Comparison of ENCODE assay signal across 8 mouse cellular contexts in the genomic region with DNA sequence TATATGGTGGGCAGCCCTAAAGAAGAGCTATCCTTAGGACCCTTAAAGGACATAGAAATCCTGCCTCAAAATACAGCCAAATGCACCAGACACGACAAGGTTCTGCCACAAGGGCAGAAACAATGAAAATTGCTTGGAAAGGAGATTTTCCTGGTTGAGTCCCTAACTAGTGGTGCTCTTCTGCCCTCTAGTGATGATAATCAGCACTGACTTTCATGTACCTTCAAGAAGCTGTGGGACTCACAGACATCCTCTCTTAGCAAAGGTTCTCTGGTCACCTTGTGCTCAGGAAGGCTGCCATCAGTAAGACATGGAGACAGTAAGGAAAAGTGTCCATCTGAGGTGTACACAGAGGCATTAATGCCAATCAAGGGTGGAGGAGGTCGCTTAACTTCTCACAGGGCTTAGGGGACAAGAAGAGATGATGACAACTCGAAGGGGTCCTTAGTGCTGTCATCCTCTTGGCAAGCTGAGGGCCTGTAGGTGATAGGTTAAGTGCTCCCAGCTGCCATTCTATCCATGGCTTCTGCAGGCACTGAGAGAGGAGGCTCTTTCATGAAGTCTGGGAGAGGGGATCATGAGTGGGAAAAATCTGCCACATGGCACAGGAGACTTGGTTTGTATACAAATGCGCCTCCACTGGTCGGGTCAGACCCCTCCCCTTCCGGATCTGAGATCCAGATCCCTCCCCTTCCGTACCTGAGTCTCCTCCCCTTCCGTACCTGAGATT.
DNase-seq lines count a peak whose midpoint lies in the region; ATAC-seq and TF ChIP-seq lines count a peak whose summit lies in the region.

No protein-coding gene starts in this region.

- H3K27ac ChIP-seq in liver, adult 2 months (replicated peaks; ENCODE audit: insufficient read depth, low read depth, low read length): no peak overlapping the region
- no peak overlapping the region for H3K27ac ChIP-seq in liver, embryonic 12.5 days
- no peak overlapping the region for H3K27ac ChIP-seq in intestine, embryonic 16.5 days (ENCODE audit: low read length)
- no peak overlapping the region for H3K27ac ChIP-seq in stomach, embryonic 16.5 days (ENCODE audit: low read length)

- no peak for ATAC-seq in liver, embryonic 12.5 days
- peak; percentile 55 for ATAC-seq in intestine, embryonic 16.5 days
- 0 out of 2 replicates have a peak, but pooled peaks have one; percentile 34 for ATAC-seq in stomach, embryonic 16.5 days (ENCODE audit: insufficient read depth, low FRiP score)
- ATAC-seq in erythroblast, adult 5-6 weeks (replicated peaks; ENCODE audit: low FRiP score, poor library complexity, severe bottlenecking): no peak

- H3K4me2 ChIP-seq in liver, embryonic 12.5 days: no peak overlapping the region
- no peak overlapping the region for H3K4me2 ChIP-seq in intestine, embryonic 16.5 days (ENCODE audit: low read depth, low read length)
- H3K4me2 ChIP-seq in stomach, embryonic 16.5 days (ENCODE audit: low read depth, low read length): no peak overlapping the region

- H3K79me2 ChIP-seq in liver, adult 2 months (ENCODE audit: control insufficient read depth, insufficient read depth, low read length): no peaks in the 10 kb centered on the region

- 47% methylated on average over 8 of the region's 8 CpGs for WGBS in liver, adult 2 months
- 56% methylated on average over 8 of the region's 8 CpGs for WGBS in liver, embryonic 12.5 days (ENCODE audit: insufficient replicate concordance)
- WGBS in intestine, embryonic 16.5 days: 52% methylated on average over 8 of the region's 8 CpGs
- 48% methylated on average over 8 of the region's 8 CpGs for WGBS in stomach, embryonic 16.5 days

- no peak overlapping the region for H3K9ac ChIP-seq in liver, adult 2 months (ENCODE audit: low read depth, low read length)
- no peak overlapping the region for H3K9ac ChIP-seq in liver, embryonic 12.5 days
- no peak overlapping the region for H3K9ac ChIP-seq in intestine, embryonic 16.5 days (ENCODE audit: low read depth, low read length)
- 0 out of 2 replicates have a peak overlapping the region, but pooled peaks have one; percentile 4 for H3K9ac ChIP-seq in stomach, embryonic 16.5 days (ENCODE audit: low read length)

- no peaks in the 10 kb centered on the region for H3K4me1 ChIP-seq in liver, adult 2 months (ENCODE audit: control insufficient read depth, insufficient read depth, low read length)
- H3K4me1 ChIP-seq in liver, embryonic 12.5 days: no peaks in the 10 kb centered on the region
- peaks cover 4% of the 10 kb centered on the region; the same call in 1 of the 2 replicates for H3K4me1 ChIP-seq in intestine, embryonic 16.5 days (ENCODE audit: control insufficient read depth, insufficient read depth, low read length)
- no peaks in the 10 kb centered on the region for H3K4me1 ChIP-seq in stomach, embryonic 16.5 days (ENCODE audit: control insufficient read depth, insufficient read depth, low read length)

- no peaks in the 10 kb centered on the region for H3K9me3 ChIP-seq in liver, embryonic 12.5 days (replicated peaks)
- H3K9me3 ChIP-seq in intestine, embryonic 16.5 days (ENCODE audit: control insufficient read depth, low read length): no peaks in the 10 kb centered on the region
- H3K9me3 ChIP-seq in stomach, embryonic 16.5 days (replicated peaks; ENCODE audit: control insufficient read depth, low read length): no peaks in the 10 kb centered on the region

- peak; percentile 24 for DNase-seq in liver, adult 2 months (ENCODE audit: extremely low read depth, low read depth, low spot score)
- DNase-seq in ZHBTc4 (ENCODE audit: low read depth, low spot score): peak; percentile 75
- DNase-seq in fibroblast of lung, adult 2 months (ENCODE audit: low read depth): peak; percentile 56
- DNase-seq in lung, postnatal 36 days: peak; percentile 67

- no peaks in the 10 kb centered on the region for H3K27me3 ChIP-seq in liver, adult 2 months (ENCODE audit: control insufficient read depth, insufficient read depth, low read length)
- no peaks in the 10 kb centered on the region for H3K27me3 ChIP-seq in liver, embryonic 12.5 days (replicated peaks)
- no peaks in the 10 kb centered on the region for H3K27me3 ChIP-seq in intestine, embryonic 16.5 days (replicated peaks; ENCODE audit: control insufficient read depth, insufficient read depth, low read length)
- H3K27me3 ChIP-seq in stomach, embryonic 16.5 days (ENCODE audit: control insufficient read depth, insufficient read depth, low read length): no peaks in the 10 kb centered on the region

- TF ChIP-seq CTCF in liver, adult 2 months (IDR thresholded peaks at IDR 0.05; ENCODE audit: low read depth, low read length): peak; percentile 34

- H3K4me3 ChIP-seq in liver, adult 2 months (ENCODE audit: insufficient read depth, low read depth, low read length): no peak overlapping the region
- no peak overlapping the region for H3K4me3 ChIP-seq in liver, embryonic 12.5 days
- H3K4me3 ChIP-seq in intestine, embryonic 16.5 days (ENCODE audit: low read length): no peak overlapping the region
- H3K4me3 ChIP-seq in stomach, embryonic 16.5 days (replicated peaks; ENCODE audit: low read length): no peak overlapping the region

- no peak for TF ChIP-seq POLR2A in liver, adult 2 months (IDR thresholded peaks at IDR 0.05; ENCODE audit: extremely low read depth, insufficient read depth, low read length)

- no peaks in the 10 kb centered on the region for H3K36me3 ChIP-seq in liver, adult 2 months (ENCODE audit: control insufficient read depth, insufficient read depth, low read length)
- H3K36me3 ChIP-seq in liver, embryonic 12.5 days: no peaks in the 10 kb centered on the region
- H3K36me3 ChIP-seq in intestine, embryonic 16.5 days (ENCODE audit: control insufficient read depth, insufficient read depth, low read length): no peaks in the 10 kb centered on the region
- no peaks in the 10 kb centered on the region for H3K36me3 ChIP-seq in stomach, embryonic 16.5 days (ENCODE audit: control insufficient read depth, insufficient read depth, low read length)

Comparison
In these comparisons a context has a peak if more than half of its experiments do, and no peak if none do; other contexts are left out.
1. DNase-seq: peak in every context shown above with its lines; median percentile 75 in ZHBTc4; 67 in lung, postnatal 36 days; 56 in fibroblast of lung, adult 2 months; 24 in liver, adult 2 months.
2. ATAC-seq: peak in intestine, embryonic 16.5 days (single experiment) and stomach, embryonic 16.5 days (single experiment); none in liver, embryonic 12.5 days (single experiment) and erythroblast, adult 5-6 weeks (single experiment).